Comparison of ENCODE assay signal across 8 mouse cellular contexts in genomic region chr2:59562696-59563095, GRCm38 (mm10). TPM values are rescaled to one million over a fixed set of nuclear protein-coding genes. Genes with fewer than 3 reads are reported as not detected.
DNase-seq lines count a peak whose midpoint lies in the region; ATAC-seq and TF ChIP-seq lines count a peak whose summit lies in the region.
"Had no signal": no experiment of that assay in that cellular context is flagged by ENCODE, and none has a peak within 500 bp of the region (broad histone marks: within the 10 kb centered on the region; RNA-seq: fewer than 3 reads in every experiment).

No protein-coding gene starts in this region.

- H3K4me3 ChIP-seq in midbrain, embryonic 13.5 days (replicated peaks) = no peak overlapping the region
- H3K4me3 ChIP-seq in midbrain, embryonic 16.5 days (ENCODE audit: low read depth, low read length) = no peak overlapping the region
- no peak overlapping the region for H3K4me3 ChIP-seq in forebrain, postnatal 0 days (ENCODE audit: low read depth, low read length)
- H3K4me3 ChIP-seq in lung, adult 2 months (replicated peaks; ENCODE audit: extremely low read depth, low read depth, low read length) = no peak overlapping the region

- no peak overlapping the region for H3K27ac ChIP-seq in midbrain, embryonic 13.5 days
- H3K27ac ChIP-seq in midbrain, embryonic 16.5 days (ENCODE audit: low read length) = no peak overlapping the region
- no peak overlapping the region for H3K27ac ChIP-seq in forebrain, postnatal 0 days (ENCODE audit: low read depth, low read length)

- H3K27me3 ChIP-seq in midbrain, embryonic 13.5 days = no peaks in the 10 kb centered on the region
- no peaks in the 10 kb centered on the region for H3K27me3 ChIP-seq in midbrain, embryonic 16.5 days (ENCODE audit: control insufficient read depth, insufficient read depth, low read depth, low read length)
- H3K27me3 ChIP-seq in forebrain, postnatal 0 days (ENCODE audit: insufficient read depth, low read length) = no peaks in the 10 kb centered on the region

- H3K4me2 ChIP-seq in midbrain, embryonic 13.5 days (replicated peaks) = no peak overlapping the region
- no peak overlapping the region for H3K4me2 ChIP-seq in midbrain, embryonic 16.5 days (ENCODE audit: low read length)
- H3K4me2 ChIP-seq in forebrain, postnatal 0 days (ENCODE audit: low read depth) = no peak overlapping the region

- H3K9me3 ChIP-seq in midbrain, embryonic 13.5 days = no peaks in the 10 kb centered on the region
- no peaks in the 10 kb centered on the region for H3K9me3 ChIP-seq in midbrain, embryonic 16.5 days (replicated peaks; ENCODE audit: control insufficient read depth, low read length, poor library complexity, severe bottlenecking)
- H3K9me3 ChIP-seq in forebrain, postnatal 0 days (ENCODE audit: low read length) = no peaks in the 10 kb centered on the region

- no peak for TF ChIP-seq CTCF in forebrain, postnatal 0 days (IDR thresholded peaks at IDR 0.05; ENCODE audit: low read depth)
- TF ChIP-seq CTCF in lung, adult 2 months (IDR thresholded peaks at IDR 0.05; ENCODE audit: insufficient read depth, low read length) = no peak

- peaks cover 7% of the 10 kb centered on the region; the same call in 1 of the 2 replicates for H3K4me1 ChIP-seq in midbrain, embryonic 13.5 days (replicated peaks)
- H3K4me1 ChIP-seq in midbrain, embryonic 16.5 days (ENCODE audit: control insufficient read depth, insufficient read depth, low read length) = no peaks in the 10 kb centered on the region
- H3K4me1 ChIP-seq in forebrain, postnatal 0 days (ENCODE audit: insufficient read depth) = no peaks in the 10 kb centered on the region
- H3K4me1 ChIP-seq in lung, adult 2 months (ENCODE audit: control insufficient read depth, insufficient read depth, low read length) = no peaks in the 10 kb centered on the region

- TF ChIP-seq POLR2A in lung, adult 2 months (IDR thresholded peaks at IDR 0.05; ENCODE audit: borderline replicate concordance, extremely low read depth, low read depth, low read length) = no peak

- DNase-seq in forebrain, postnatal 0 days = peak; percentile 25
- peak; percentile 66 for DNase-seq in kidney, postnatal 14 days
- no peak for DNase-seq in urinary bladder, postnatal 36 days (ENCODE audit: low spot score in 2 of 2)
- no peak for DNase-seq in lung, adult 2 months
- no peak for DNase-seq in urinary bladder, postnatal 14 days (ENCODE audit: low spot score)
- DNase-seq: lung, postnatal 4 days had no signal

- WGBS in midbrain, embryonic 13.5 days = 46% methylated on average over 5 of the region's 5 CpGs
- 37% methylated on average over 5 of the region's 5 CpGs for WGBS in midbrain, embryonic 16.5 days
- WGBS in forebrain, postnatal 0 days = 25% methylated on average over 5 of the region's 5 CpGs
- 55% methylated on average over 5 of the region's 5 CpGs for WGBS in lung, adult 2 months

- no peak overlapping the region for H3K9ac ChIP-seq in midbrain, embryonic 13.5 days (replicated peaks)
- no peak overlapping the region for H3K9ac ChIP-seq in midbrain, embryonic 16.5 days (ENCODE audit: low read depth, low read length)
- no peak overlapping the region for H3K9ac ChIP-seq in forebrain, postnatal 0 days

- H3K36me3 ChIP-seq in midbrain, embryonic 13.5 days = no peaks in the 10 kb centered on the region
- H3K36me3 ChIP-seq in midbrain, embryonic 16.5 days (ENCODE audit: control insufficient read depth, insufficient read depth, low read length) = no peaks in the 10 kb centered on the region
- no peaks in the 10 kb centered on the region for H3K36me3 ChIP-seq in forebrain, postnatal 0 days (ENCODE audit: insufficient read depth)

- 0 out of 2 replicates have a peak, but pooled peaks have one; percentile 40 for ATAC-seq in midbrain, embryonic 13.5 days
- ATAC-seq in midbrain, embryonic 16.5 days = no peak
- no peak for ATAC-seq in forebrain, postnatal 0 days

RNA-seq across cellular contexts. Expression of gene Tanc1, which starts 49.1 kb away (rescaled TPM):
- 5.1 and 5.5 TPM in 2 replicates for polyA plus RNA-seq in midbrain, embryonic 13.5 days (2015; fragmentation: Nextera tagmentation; extraction: Ambion mirVana)
- polyA plus RNA-seq in midbrain, embryonic 16.5 days (2015; fragmentation: Nextera tagmentation; extraction: Ambion mirVana) = 4.2 and 4.5 TPM in 2 replicates
- total RNA-seq in forebrain, postnatal 0 days (2014; rRNA removed) = 4.3 and 5.0 TPM in 2 replicates
- polyA plus RNA-seq in forebrain, postnatal 0 days (2015; fragmentation: Nextera tagmentation; extraction: Ambion mirVana) = 1.3 and 2.9 TPM in 2 replicates
- 24.5 and 29.0 TPM in 2 replicates for polyA plus RNA-seq in lung, adult 2 months (2012; rRNA removed)

Comparison
In these comparisons a context has a peak if more than half of its experiments do, and no peak if none do; other contexts are left out.
1. DNase-seq: peak in forebrain, postnatal 0 days (single experiment) and kidney, postnatal 14 days (single experiment); none in urinary bladder, postnatal 36 days (0 of 2), lung, adult 2 months (single experiment) and urinary bladder, postnatal 14 days (single experiment).